Mouse (Mus musculus): ENCODE results near the gene C1galt1. TPM values are rescaled to one million over a fixed set of nuclear protein-coding genes. Genes with fewer than 3 reads are reported as not detected.

The C1galt1 gene
- polyA plus RNA-seq, 1 experiment from 2014 or later, result 1.5 TPM

DNA sequence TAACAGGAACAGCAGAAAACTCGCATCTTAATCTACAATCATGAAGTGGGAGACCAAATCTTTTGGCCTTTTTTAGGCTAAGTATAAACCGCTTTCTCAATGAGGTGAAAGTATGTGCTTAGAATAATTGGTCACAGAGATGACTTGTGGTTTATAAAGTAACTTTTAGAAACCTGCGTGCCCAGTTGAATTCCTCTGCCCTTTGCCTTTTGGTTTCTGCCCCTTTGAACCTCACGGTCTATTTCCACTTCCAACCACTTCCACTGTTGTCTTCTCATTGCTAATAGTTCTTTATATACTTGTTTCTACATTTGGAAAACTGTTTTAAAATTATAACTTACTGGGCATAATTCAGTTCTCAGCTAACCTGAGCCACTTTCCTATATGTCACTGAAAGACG, 32.2 kb downstream of the C1galt1 start:
- Histone ChIP-seq H3K9ac (no peak overlapping the region), H3K4me1 (no peaks in the 10 kb centered on the region), H3K4me2 (no peak overlapping the region), H3K36me3 (ENCODE audit: poor library complexity, severe bottlenecking) (no peaks in the 10 kb centered on the region), H3K4me3 (no peak overlapping the region), H3K27me3 (no peaks in the 10 kb centered on the region), H3K27ac (no peak overlapping the region), H3K9me3 (replicated peaks) (no peaks in the 10 kb centered on the region)
- no peak for ATAC-seq
- WGBS, result 93% methylated on average over 5 of the region's 5 CpGs

- ATAC-seq, result no peak
- Histone ChIP-seq H3K27me3 (no peaks in the 10 kb centered on the region), H3K27ac (no peak overlapping the region), H3K9ac (no peak overlapping the region), H3K4me3 (no peak overlapping the region), H3K4me1 (no peaks in the 10 kb centered on the region), H3K9me3 (replicated peaks) (no peaks in the 10 kb centered on the region), H3K36me3 (ENCODE audit: poor library complexity, severe bottlenecking) (no peaks in the 10 kb centered on the region), H3K4me2 (no peak overlapping the region)
- 89% methylated on average over 1 of the region's 1 CpGs for WGBS
Measured at GRCm38 (mm10) chr6:7881595-7882128, 37.0 kb downstream of the C1galt1 start.

- no peak overlapping the region for H3K4me2 ChIP-seq
- no peaks in the 10 kb centered on the region for H3K9me3 ChIP-seq (replicated peaks)
- no peaks in the 10 kb centered on the region for H3K27me3 ChIP-seq
- H3K36me3 ChIP-seq (ENCODE audit: poor library complexity, severe bottlenecking), result no peaks in the 10 kb centered on the region
- no peaks in the 10 kb centered on the region for H3K4me1 ChIP-seq
- no peak overlapping the region for H3K27ac ChIP-seq
- ATAC-seq, result no peak
- H3K4me3 ChIP-seq, result no peak overlapping the region
- WGBS, result 80% methylated on average over 13 of the region's 13 CpGs
- H3K9ac ChIP-seq, result no peak overlapping the region
Measured at GRCm38 (mm10) chr6:7882520-7882919, 37.9 kb downstream of the C1galt1 start.

DNA sequence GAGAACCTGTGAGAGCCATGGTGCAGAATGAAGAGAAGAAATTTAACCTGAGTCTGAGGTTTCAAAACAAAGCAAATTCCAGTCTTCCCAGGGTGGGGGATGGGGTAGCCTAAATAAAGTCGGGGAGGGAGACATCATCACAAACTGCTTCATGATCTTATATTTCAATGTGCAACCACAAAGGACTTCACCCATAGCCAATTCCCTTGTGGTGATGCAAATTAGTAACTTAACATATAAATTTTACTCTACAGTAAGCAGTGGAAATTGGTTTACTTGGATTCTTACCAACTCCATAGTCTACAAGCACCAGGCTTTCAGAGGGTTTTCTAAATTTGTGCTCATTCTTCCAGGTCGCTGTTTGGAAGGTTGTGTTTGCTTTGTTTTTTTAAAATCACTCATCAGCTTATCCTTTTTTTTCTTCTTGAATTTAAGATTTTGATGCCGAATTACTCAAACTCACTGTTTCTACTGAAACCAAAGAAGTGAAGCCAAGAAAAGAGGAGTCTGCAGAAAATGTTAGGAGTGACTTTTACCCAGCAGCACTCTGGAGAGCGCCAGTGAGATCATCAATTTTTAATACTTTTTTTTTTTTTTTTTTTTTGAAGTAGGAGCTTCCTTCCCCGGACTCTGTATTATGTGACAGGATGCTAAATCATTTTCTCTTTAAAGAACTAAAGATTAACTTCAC, 41.5 kb downstream of the C1galt1 start:
- H3K9ac ChIP-seq, result no peak overlapping the region
- no peaks in the 10 kb centered on the region for H3K36me3 ChIP-seq (ENCODE audit: poor library complexity, severe bottlenecking)
- WGBS, result 84% methylated on average over 5 of the region's 5 CpGs
- no peaks in the 10 kb centered on the region for H3K4me1 ChIP-seq
- no peak for ATAC-seq
- H3K9me3 ChIP-seq (replicated peaks), result no peaks in the 10 kb centered on the region
- H3K27ac ChIP-seq, result no peak overlapping the region
- no peak overlapping the region for H3K4me3 ChIP-seq
- no peak overlapping the region for H3K4me2 ChIP-seq
- H3K27me3 ChIP-seq, result no peaks in the 10 kb centered on the region

GRCm38 (mm10) chr6:7886685-7887004, 42.0 kb downstream of the C1galt1 start:
- Histone ChIP-seq H3K9ac (no peak overlapping the region), H3K9me3 (replicated peaks) (no peaks in the 10 kb centered on the region), H3K36me3 (ENCODE audit: poor library complexity, severe bottlenecking) (no peaks in the 10 kb centered on the region), H3K4me3 (no peak overlapping the region), H3K27me3 (no peaks in the 10 kb centered on the region), H3K4me1 (no peaks in the 10 kb centered on the region), H3K4me2 (no peak overlapping the region), H3K27ac (no peak overlapping the region)
- WGBS, result 86% methylated on average over 2 of the region's 2 CpGs
- ATAC-seq, result no peak

- ATAC-seq, result no peak
- Histone ChIP-seq H3K36me3 (ENCODE audit: poor library complexity, severe bottlenecking) (no peaks in the 10 kb centered on the region), H3K4me1 (no peaks in the 10 kb centered on the region), H3K4me2 (no peak overlapping the region), H3K9me3 (replicated peaks) (no peaks in the 10 kb centered on the region), H3K9ac (no peak overlapping the region), H3K27ac (no peak overlapping the region), H3K4me3 (no peak overlapping the region), H3K27me3 (no peaks in the 10 kb centered on the region)
- 89% methylated on average over 5 of the region's 5 CpGs for WGBS
Measured at GRCm38 (mm10) chr6:7896339-7896738, 51.7 kb downstream of the C1galt1 start.

DNA sequence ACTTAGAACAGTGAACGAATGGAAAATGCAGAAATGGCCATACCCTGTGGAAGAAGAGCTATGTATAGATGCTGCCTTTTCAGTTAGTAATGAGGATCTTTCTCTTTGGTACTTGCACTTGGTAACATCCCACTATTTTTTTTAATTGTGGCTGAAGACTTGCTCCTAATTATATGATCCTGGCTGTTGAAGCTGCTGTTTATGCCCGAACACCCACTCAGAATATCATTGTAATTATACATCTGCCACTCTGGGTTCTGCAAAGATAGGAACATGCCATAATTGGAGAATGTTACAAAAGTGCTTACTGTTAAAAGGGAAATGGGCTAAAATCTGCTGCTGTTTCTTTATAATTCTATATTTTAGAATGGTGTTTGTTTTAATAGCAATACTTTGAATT, 67.4 kb downstream of the C1galt1 start:
- no peak overlapping the region for H3K4me2 ChIP-seq
- H3K4me3 ChIP-seq, result no peak overlapping the region
- H3K27me3 ChIP-seq, result no peaks in the 10 kb centered on the region
- H3K9ac ChIP-seq, result no peak overlapping the region
- H3K27ac ChIP-seq, result no peak overlapping the region
- no peaks in the 10 kb centered on the region for H3K36me3 ChIP-seq (ENCODE audit: poor library complexity, severe bottlenecking)
- no peak for ATAC-seq
- 67% methylated on average over 2 of the region's 2 CpGs for WGBS
- H3K9me3 ChIP-seq (replicated peaks), result no peaks in the 10 kb centered on the region
- H3K4me1 ChIP-seq, result no peaks in the 10 kb centered on the region

Other genes with a start within 250 kb of the C1galt1 start
- gene Asns, start 151.6 kb upstream of the C1galt1 start, polyA plus RNA-seq (2015; fragmentation: Nextera tagmentation; extraction: Ambion mirVana), result 35.2 and 46.4 TPM in 2 replicates

All from forebrain, embryonic 13.5 days (tissue).